Mouse (Mus musculus) lung, embryonic 14.5 days (tissue): Measurements from ENCODE around the gene Zfp874a. TPM values are rescaled to one million over a fixed set of nuclear protein-coding genes. Genes with fewer than 3 reads are reported as not detected.

Experiments
- ATAC-seq: fragments of 200-750 bp; cut with Nextera tagmentation; 2 replicates; pipeline ENCODE4 v1.8.0; 2017; ENCODE audit warnings: mild to moderate bottlenecking, moderate TSS enrichment, moderate library complexity; ENCODE audit not compliant: insufficient read depth
- DNase-seq: peaks from one replicate; pipeline ENCODE4 v3.0.0-alpha.2; 2015
- H3K27ac ChIP-seq: fragments of 300-500 bp; sonication (generic); 2 replicates; pipeline ENCODE4 v1.5.1; 2014; ENCODE audit warnings: low read depth, mild to moderate bottlenecking, moderate library complexity
- H3K27me3 ChIP-seq: fragments of 300-500 bp; sonication (generic); 2 replicates; pipeline ENCODE4 v1.6.1; 2014; ENCODE audit warnings: low read length, control low read depth; ENCODE audit not compliant: insufficient read depth
- H3K36me3 ChIP-seq: fragments of 300-500 bp; sonication (generic); 2 replicates; pipeline ENCODE4 v1.6.1; 2014; ENCODE audit warnings: control low read depth; ENCODE audit not compliant: insufficient read depth
- H3K4me1 ChIP-seq: fragments of 300-500 bp; sonication (generic); 2 replicates; pipeline ENCODE4 v1.6.1; 2014; ENCODE audit warnings: antibody characterized with exemption, control low read depth; ENCODE audit not compliant: insufficient read depth
- H3K4me2 ChIP-seq: fragments of 300-500 bp; sonication (generic); 2 replicates; pipeline ENCODE4 v1.6.1; 2014; ENCODE audit warnings: mild to moderate bottlenecking
- H3K4me3 ChIP-seq: fragments of 300-500 bp; sonication (generic); 2 replicates; pipeline ENCODE4 v1.5.1; 2014; ENCODE audit warnings: low read depth, low read length
- H3K9ac ChIP-seq: fragments of 300-500 bp; sonication (generic); 2 replicates; pipeline ENCODE4 v1.6.1; 2014
- H3K9me3 ChIP-seq: fragments of 300-500 bp; sonication (generic); 2 replicates; pipeline ENCODE4 v1.6.1; 2016; ENCODE audit warnings: low read depth, low read length, control low read depth
- CTCF ChIP-seq: IDR thresholded peaks from 2 replicates; pipeline ENCODE4 v1.5.1; 2016; ENCODE audit warnings: antibody characterized with exemption, low read depth
- WGBS: fragments of 180-500 bp; shearing (Covaris S2); extraction: QIAGEN DNeasy Blood & Tissue Kit; methylation state at CpG from one replicate; pipeline ENCODE4 v1.1.7; 2014; 5-methylcytosine and 5-hydroxymethylcytosine counted together
- polyA plus RNA-seq: library from polyadenylated mRNA; unstranded; fragments of >200 nt; fragmentation: Nextera tagmentation; extraction: Ambion mirVana; gene quantifications from 2 replicates; pipeline ENCODE4 v1.2.1, GENCODE M21; 2014

Zfp874a gene
- polyA plus RNA-seq = 10.1 and 11.5 TPM in 2 replicates

- 1% methylated on average over 20 of the region's 20 CpGs for WGBS
- Histone ChIP-seq H3K4me1 (no peaks in the 10 kb centered on the region), H3K4me3 (peak within 1 kb of the TSS; percentile 55), H3K27me3 (no peaks in the 10 kb centered on the region), H3K27ac (0 out of 2 replicates have a peak within 1 kb of the TSS, but pooled peaks have one; percentile 4), H3K9me3 (no peaks in the 10 kb centered on the region), H3K4me2 (peak within 1 kb of the TSS; percentile 59), H3K9ac (peak within 1 kb of the TSS; percentile 51), H3K36me3 (peaks cover 13% of the 10 kb centered on the region; the same call in 1 of the 2 replicates)
- TF ChIP-seq CTCF = no peak
- ATAC-seq = peak; percentile 98
- DNase-seq = peak; percentile 96
Observed at GRCm38 (mm10) chr13:67451172-67452020, at the start of gene Zfp874a. Zfp874a (minus strand) TSS chr13:67451624.

GRCm38 (mm10) chr13:67500908-67501307, 49.5 kb upstream of the Zfp874a start:
- no peak for TF ChIP-seq CTCF
- no peak overlapping the region for H3K9ac ChIP-seq
- WGBS = 90% methylated on average over 1 of the region's 1 CpGs
- H3K4me2 ChIP-seq = no peak overlapping the region; the same call in 1 of the 2 replicates
- H3K9me3 ChIP-seq = no peaks in the 10 kb centered on the region
- no peak overlapping the region for H3K27ac ChIP-seq
- H3K27me3 ChIP-seq = no peaks in the 10 kb centered on the region
- no peaks in the 10 kb centered on the region for H3K36me3 ChIP-seq
- no peak for DNase-seq
- peak; percentile 15; the same call in 1 of the 2 replicates for ATAC-seq
- no peak overlapping the region for H3K4me3 ChIP-seq
- H3K4me1 ChIP-seq = 0 out of 2 replicates have a peak, but pooled peaks cover 5% of the 10 kb centered on the region

GRCm38 (mm10) chr13:67500084-67500719, 48.8 kb upstream of the Zfp874a start, which contains the start of gene Zfp58:
Zfp58 (minus strand) TSS chr13:67500555.
- under 1% methylated on average over 22 of the region's 22 CpGs for WGBS
- Histone ChIP-seq H3K4me3 (peak within 1 kb of the TSS; percentile 75), H3K27ac (peak within 1 kb of the TSS; percentile 42; the same call in 1 of the 2 replicates), H3K4me1 (0 out of 2 replicates have a peak, but pooled peaks cover 5% of the 10 kb centered on the region), H3K9me3 (no peaks in the 10 kb centered on the region), H3K4me2 (peak within 1 kb of the TSS; percentile 79), H3K9ac (peak within 1 kb of the TSS; percentile 75), H3K27me3 (no peaks in the 10 kb centered on the region), H3K36me3 (no peaks in the 10 kb centered on the region)
- ATAC-seq (peak; percentile 99), DNase-seq (peak; percentile 95)
- TF ChIP-seq CTCF = no peak

GRCm38 (mm10) chr13:67495631-67496030, 44.2 kb upstream of the Zfp874a start:
- H3K27ac ChIP-seq = no peak overlapping the region
- peaks cover 35% of the 10 kb centered on the region for H3K36me3 ChIP-seq
- H3K4me2 ChIP-seq = no peak overlapping the region
- H3K9ac ChIP-seq = no peak overlapping the region
- 0 out of 2 replicates have a peak, but pooled peaks cover 5% of the 10 kb centered on the region for H3K4me1 ChIP-seq
- ATAC-seq (no peak), DNase-seq (no peak)
- peaks cover 18% of the 10 kb centered on the region for H3K9me3 ChIP-seq
- 91% methylated on average over 1 of the region's 1 CpGs for WGBS
- no peak for TF ChIP-seq CTCF
- no peak overlapping the region for H3K4me3 ChIP-seq
- H3K27me3 ChIP-seq = no peaks in the 10 kb centered on the region

- no peaks in the 10 kb centered on the region for H3K36me3 ChIP-seq
- H3K27ac ChIP-seq = no peak overlapping the region; the same call in 1 of the 2 replicates
- DNase-seq (no peak), ATAC-seq (peak; percentile 64)
- H3K27me3 ChIP-seq = no peaks in the 10 kb centered on the region
- H3K9ac ChIP-seq = peak overlapping the region; percentile 65
- peak overlapping the region; percentile 67 for H3K4me2 ChIP-seq
- H3K4me3 ChIP-seq = peak overlapping the region; percentile 56
- no peak for TF ChIP-seq CTCF
- no peaks in the 10 kb centered on the region for H3K9me3 ChIP-seq
- WGBS = 37% methylated on average over 8 of the region's 8 CpGs
- 0 out of 2 replicates have a peak, but pooled peaks cover 4% of the 10 kb centered on the region for H3K4me1 ChIP-seq
Observed at GRCm38 (mm10) chr13:67484424-67484811, 33.0 kb upstream of the Zfp874a start.

GRCm38 (mm10) chr13:67483625-67484423, 32.4 kb upstream of the Zfp874a start, which contains the start of gene Zfp874b:
Zfp874b (minus strand) TSS chr13:67484258.
- 4% methylated on average over 20 of the region's 20 CpGs for WGBS
- TF ChIP-seq CTCF = no peak
- Histone ChIP-seq H3K4me1 (0 out of 2 replicates have a peak, but pooled peaks cover 4% of the 10 kb centered on the region), H3K27ac (peak within 1 kb of the TSS; percentile 18; the same call in 1 of the 2 replicates), H3K9ac (peak within 1 kb of the TSS; percentile 65), H3K4me2 (peak within 1 kb of the TSS; percentile 67), H3K36me3 (no peaks in the 10 kb centered on the region), H3K27me3 (no peaks in the 10 kb centered on the region), H3K9me3 (no peaks in the 10 kb centered on the region), H3K4me3 (peak within 1 kb of the TSS; percentile 56)
- ATAC-seq (peak; percentile 95), DNase-seq (peak; percentile 96)
